Mouse (Mus musculus) hindbrain, postnatal 0 days (tissue): Measurements from ENCODE around the gene Man2c1. TPM values are rescaled to one million over a fixed set of nuclear protein-coding genes. Genes with fewer than 3 reads are reported as not detected.

ENCODE experiments used
- ATAC-seq: fragments of 200-750 bp; cut with Nextera tagmentation; 2 replicates; pipeline ENCODE4 v1.8.0; 2017; ENCODE audit warnings: mild to moderate bottlenecking, moderate TSS enrichment, moderate library complexity
- DNase-seq: peaks from one replicate; pipeline ENCODE4 v3.0.0-alpha.2; 2015; ENCODE audit warnings: low spot score
- H3K27ac ChIP-seq: fragments of 300-500 bp; sonication (generic); 2 replicates; pipeline ENCODE4 v1.5.1; 2014; ENCODE audit warnings: mild to moderate bottlenecking
- H3K27me3 ChIP-seq: fragments of 300-500 bp; sonication (generic); 2 replicates; pipeline ENCODE4 v1.6.1; 2014; ENCODE audit warnings: low read length, mixed read lengths; ENCODE audit not compliant: insufficient read depth
- H3K36me3 ChIP-seq: fragments of 300-500 bp; sonication (generic); 2 replicates; pipeline ENCODE4 v1.6.1; 2014; ENCODE audit warnings: low read length, mixed read lengths; ENCODE audit not compliant: insufficient read depth
- H3K4me1 ChIP-seq: fragments of 300-500 bp; sonication (generic); 2 replicates; pipeline ENCODE4 v1.6.1; 2014; ENCODE audit warnings: antibody characterized with exemption, low read length, mixed read lengths; ENCODE audit not compliant: insufficient read depth
- H3K4me2 ChIP-seq: fragments of 300-500 bp; sonication (generic); 2 replicates; pipeline ENCODE4 v1.6.1; 2014; ENCODE audit warnings: low read depth, mild to moderate bottlenecking, low read length, moderate library complexity, mixed read lengths
- H3K4me3 ChIP-seq: fragments of 300-500 bp; sonication (generic); 2 replicates; pipeline ENCODE4 v1.5.1; 2014; ENCODE audit warnings: low read length
- H3K9ac ChIP-seq: fragments of 300-500 bp; sonication (generic); replicated peaks from 2 replicates; pipeline ENCODE4 v1.6.1; 2014; ENCODE audit warnings: mild to moderate bottlenecking, low read length, moderate library complexity, mixed read lengths
- H3K9me3 ChIP-seq: fragments of 300-500 bp; sonication (generic); 2 replicates; pipeline ENCODE4 v1.6.1; 2016; ENCODE audit warnings: low read length, mixed read lengths
- CTCF ChIP-seq: IDR thresholded peaks from 2 replicates; pipeline ENCODE4 v1.5.1; 2016; ENCODE audit warnings: antibody characterized with exemption, control low read depth, low read depth
- WGBS: fragments of 180-500 bp; shearing (Covaris S2); extraction: QIAGEN DNeasy Blood & Tissue Kit; methylation state at CpG from one replicate; pipeline ENCODE4 v1.1.7; 2014; 5-methylcytosine and 5-hydroxymethylcytosine counted together
- polyA plus RNA-seq: library from polyadenylated mRNA; unstranded; fragments of >200 nt; fragmentation: Nextera tagmentation; extraction: Ambion mirVana; gene quantifications from 2 replicates; pipeline ENCODE4 v1.2.1, GENCODE M21; 2015
- total RNA-seq: library from RNA; depleted of rRNA; stranded (reverse); fragments of >200 nt; gene quantifications from 2 replicates; pipeline ENCODE4 v1.2.3, GENCODE M21; 2014

The Man2c1 gene
- total and polyA plus RNA-seq, 2 experiments from 2014 or later: 70.8 to 171 TPM

- H3K27ac ChIP-seq: no peak overlapping the region
- H3K4me1 ChIP-seq: no peaks in the 10 kb centered on the region
- no peak for DNase-seq
- H3K36me3 ChIP-seq: peaks cover 34% of the 10 kb centered on the region; the same call in 1 of the 2 replicates
- 99% methylated on average over 6 of the region's 6 CpGs for WGBS
- no peak for TF ChIP-seq CTCF
- H3K4me2 ChIP-seq: no peak overlapping the region
- no peak for ATAC-seq
- no peaks in the 10 kb centered on the region for H3K27me3 ChIP-seq
- no peak overlapping the region for H3K9ac ChIP-seq
- H3K9me3 ChIP-seq: no peaks in the 10 kb centered on the region
- H3K4me3 ChIP-seq: no peak overlapping the region
These were observed 8.0 kb downstream of the Man2c1 start for GRCm38 (mm10) chr9:57138507-57138906.

GRCm38 (mm10) chr9:57139110-57139509 lies 8.6 kb downstream of the Man2c1 start:
- Histone ChIP-seq H3K27me3 (no peaks in the 10 kb centered on the region), H3K36me3 (peaks cover 34% of the 10 kb centered on the region; the same call in 1 of the 2 replicates), H3K9ac (no peak overlapping the region), H3K27ac (no peak overlapping the region), H3K9me3 (no peaks in the 10 kb centered on the region), H3K4me3 (no peak overlapping the region), H3K4me1 (no peaks in the 10 kb centered on the region), H3K4me2 (no peak overlapping the region)
- ATAC-seq: no peak
- DNase-seq: no peak
- WGBS: 87% methylated on average over 9 of the region's 9 CpGs
- no peak for TF ChIP-seq CTCF

- Histone ChIP-seq H3K36me3 (peaks cover 31% of the 10 kb centered on the region; the same call in 1 of the 2 replicates), H3K4me2 (no peak overlapping the region), H3K4me3 (no peak overlapping the region), H3K9ac (no peak overlapping the region), H3K9me3 (no peaks in the 10 kb centered on the region), H3K4me1 (no peaks in the 10 kb centered on the region), H3K27me3 (no peaks in the 10 kb centered on the region), H3K27ac (no peak overlapping the region)
- 94% methylated on average over 5 of the region's 5 CpGs for WGBS
- TF ChIP-seq CTCF: no peak
- DNase-seq: no peak
- ATAC-seq: 0 out of 2 replicates have a peak, but pooled peaks have one; percentile 21
These were observed 9.1 kb downstream of the Man2c1 start for GRCm38 (mm10) chr9:57139571-57139970.

GRCm38 (mm10) chr9:57141417-57142353 lies 11.2 kb downstream of the Man2c1 start:
- Histone ChIP-seq H3K9ac (no peak overlapping the region), H3K4me2 (no peak overlapping the region), H3K27ac (no peak overlapping the region), H3K4me1 (peaks cover 1% of the 10 kb centered on the region; the same call in 1 of the 2 replicates), H3K9me3 (no peaks in the 10 kb centered on the region), H3K27me3 (no peaks in the 10 kb centered on the region), H3K36me3 (peaks cover 17% of the 10 kb centered on the region; the same call in 1 of the 2 replicates), H3K4me3 (no peak overlapping the region)
- ATAC-seq: no peak
- no peak for DNase-seq
- TF ChIP-seq CTCF: no peak
- 90% methylated on average over 17 of the region's 17 CpGs for whole genome bisulfite sequencing

GRCm38 (mm10) chr9:57143212-57143611 lies 12.7 kb downstream of the Man2c1 start:
- H3K4me1 ChIP-seq: peaks cover 8% of the 10 kb centered on the region
- WGBS: 81% methylated on average over 11 of the region's 11 CpGs
- no peak overlapping the region for H3K4me2 ChIP-seq
- H3K27ac ChIP-seq: no peak overlapping the region
- H3K9me3 ChIP-seq: no peaks in the 10 kb centered on the region
- ATAC-seq (no peak), DNase-seq (no peak)
- no peaks in the 10 kb centered on the region for H3K27me3 ChIP-seq
- peaks cover 17% of the 10 kb centered on the region; the same call in 1 of the 2 replicates for H3K36me3 ChIP-seq
- no peak overlapping the region for H3K4me3 ChIP-seq
- no peak for TF ChIP-seq CTCF
- H3K9ac ChIP-seq: no peak overlapping the region

GRCm38 (mm10) chr9:57144830-57145229 lies 14.3 kb downstream of the Man2c1 start:
- H3K36me3 ChIP-seq: peaks cover 1% of the 10 kb centered on the region; the same call in 1 of the 2 replicates
- DNase-seq (no peak), ATAC-seq (no peak)
- H3K4me1 ChIP-seq: peaks cover 15% of the 10 kb centered on the region
- no peak overlapping the region for H3K27ac ChIP-seq
- H3K4me2 ChIP-seq: no peak overlapping the region
- no peak for TF ChIP-seq CTCF
- WGBS: 94% methylated on average over 8 of the region's 8 CpGs
- H3K4me3 ChIP-seq: no peak overlapping the region
- no peaks in the 10 kb centered on the region for H3K9me3 ChIP-seq
- no peaks in the 10 kb centered on the region for H3K27me3 ChIP-seq
- no peak overlapping the region for H3K9ac ChIP-seq
